Mouse (Mus musculus) spleen, adult 18-20 months (tissue): ENCODE results near the gene Fpr3.
A peak's percentile ranks its signal among the peaks of the same experiment; 100 is the strongest.
"Not testable (repeated sequence)": the region's sequence is repeated elsewhere in the genome, so short reads cannot be mapped to it uniquely, and the experiment has no call there.

ENCODE experiments used
- DNase-seq, 2 experiments: peaks; one replicate each; pipeline ENCODE4 v3.0.0; 2022; ENCODE audit warnings: mixed read lengths in 2 of 2

Gene Fpr3

GRCm38 (mm10) chr17:17887774-17888248 is at the start of gene Fpr3, which contains the start of gene Fpr2:
TSS of gene Fpr3 (plus strand) at chr17:17887852.
TSS of gene Fpr2 (plus strand) at chr17:17887824.
- DNase-seq, result no peak

GRCm38 (mm10) chr17:17837919-17838701 is 49.5 kb upstream of the Fpr3 start:
- DNase-seq, result peak; percentile 89 to 95

- DNase-seq, result no peak
These were observed 48.4 kb upstream of the Fpr3 start for GRCm38 (mm10) chr17:17839276-17839675.

- DNase-seq, result no peak
These were observed 46.9 kb upstream of the Fpr3 start for GRCm38 (mm10) chr17:17840796-17841195.

GRCm38 (mm10) chr17:17843534-17844261 is 44.0 kb upstream of the Fpr3 start:
- no peak for DNase-seq

- DNase-seq, result not testable (repeated sequence)
These were observed 43.0 kb upstream of the Fpr3 start for GRCm38 (mm10) chr17:17844606-17845005.

GRCm38 (mm10) chr17:17845187-17846027 is 42.2 kb upstream of the Fpr3 start:
- DNase-seq, result no peak

GRCm38 (mm10) chr17:17848988-17849387 is 38.7 kb upstream of the Fpr3 start:
- no peak for DNase-seq

- DNase-seq, result no peak
These were observed 37.5 kb upstream of the Fpr3 start for GRCm38 (mm10) chr17:17849906-17850712.

GRCm38 (mm10) chr17:17855064-17855838 is 32.4 kb upstream of the Fpr3 start, which contains the start of gene Has1:
TSS of gene Has1 (minus strand) at chr17:17855205.
- no peak for DNase-seq

GRCm38 (mm10) chr17:17856612-17857011 is 31.0 kb upstream of the Fpr3 start:
- DNase-seq, result no peak

GRCm38 (mm10) chr17:17857446-17857845 is 30.2 kb upstream of the Fpr3 start:
- DNase-seq, result no peak

- no peak for DNase-seq
These were observed 27.5 kb upstream of the Fpr3 start for GRCm38 (mm10) chr17:17860110-17860509.

GRCm38 (mm10) chr17:17862360-17862759 is 25.3 kb upstream of the Fpr3 start:
- DNase-seq, result no peak

- DNase-seq, result no peak
These were observed 22.5 kb upstream of the Fpr3 start for GRCm38 (mm10) chr17:17865168-17865567.

- DNase-seq, result no peak
These were observed 20.7 kb upstream of the Fpr3 start for GRCm38 (mm10) chr17:17866801-17867469.

- DNase-seq, result no peak
These were observed 16.6 kb upstream of the Fpr3 start for GRCm38 (mm10) chr17:17870892-17871550.

- no peak for DNase-seq
These were observed 16.0 kb upstream of the Fpr3 start for GRCm38 (mm10) chr17:17871697-17872096.

- no peak for DNase-seq
These were observed 8.3 kb upstream of the Fpr3 start for GRCm38 (mm10) chr17:17879347-17879746.

- no peak for DNase-seq
These were observed 5.0 kb upstream of the Fpr3 start for GRCm38 (mm10) chr17:17882672-17883071.
